Mouse (Mus musculus): ENCODE results near the gene Clybl. TPM values are rescaled to one million over a fixed set of nuclear protein-coding genes. Genes with fewer than 3 reads are reported as not detected.

The Clybl gene
- polyA plus RNA-seq, 1 experiment from 2014 or later, result 28.8 TPM

DNA sequence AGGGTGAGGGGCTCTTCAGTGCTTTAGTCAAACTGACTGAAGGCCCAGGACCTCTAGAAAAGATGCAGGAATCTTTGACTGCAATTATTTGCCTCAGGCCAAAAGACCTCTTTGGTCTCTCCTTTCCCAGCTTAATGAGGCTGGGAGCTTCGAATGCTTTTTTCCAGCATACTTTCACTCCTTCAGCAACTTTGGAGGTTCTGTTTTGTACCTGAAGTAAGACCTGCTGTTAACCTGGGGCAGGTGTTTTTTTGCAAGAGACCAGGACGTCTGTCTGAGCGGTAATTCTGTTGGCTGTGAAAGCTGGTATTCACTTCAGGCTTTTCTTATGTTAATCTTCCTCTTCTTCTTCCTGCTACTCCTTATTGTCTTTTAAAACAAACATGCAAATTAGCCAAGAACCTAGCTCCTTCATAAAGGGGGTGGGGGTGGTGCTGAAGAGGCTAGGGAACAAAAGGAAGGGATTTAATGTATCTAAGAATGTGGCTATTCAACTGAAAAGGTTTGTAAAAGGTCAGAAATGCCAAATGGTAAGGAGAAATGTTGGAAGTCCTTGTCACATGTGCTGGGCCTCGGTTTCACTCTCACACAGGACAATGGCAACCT, 234.8 kb downstream of the Clybl start:
- Histone ChIP-seq H3K4me1 (replicated peaks; ENCODE audit: control insufficient read depth, insufficient read depth) (no peaks in the 10 kb centered on the region), H3K36me3 (ENCODE audit: control insufficient read depth, insufficient read depth, low read length) (no peaks in the 10 kb centered on the region), H3K4me3 (ENCODE audit: low read depth, low read length) (no peak overlapping the region), H3K27ac (replicated peaks) (no peak overlapping the region), H3K9ac (ENCODE audit: low read length) (no peak overlapping the region), H3K4me2 (replicated peaks; ENCODE audit: low read depth) (no peak overlapping the region), H3K27me3 (ENCODE audit: control insufficient read depth, insufficient read depth, low read length) (no peaks in the 10 kb centered on the region), H3K9me3 (ENCODE audit: control insufficient read depth, low read length) (no peaks in the 10 kb centered on the region)
- no peak for ATAC-seq (ENCODE audit: low FRiP score, low TSS enrichment)
- no peak for DNase-seq (ENCODE audit: low spot score)
- WGBS, result 42% methylated on average over 4 of the region's 4 CpGs
- TF ChIP-seq CTCF (IDR thresholded peaks at IDR 0.05; ENCODE audit: low read depth) (no peak), EP300 (optimal IDR thresholded peaks at IDR 0.05) (no peak)

GRCm38 (mm10) chr14:122424441-122424840, 242.9 kb downstream of the Clybl start:
- ATAC-seq (ENCODE audit: low FRiP score, low TSS enrichment) (no peak), DNase-seq (ENCODE audit: low spot score) (no peak)
- Histone ChIP-seq H3K4me2 (replicated peaks; ENCODE audit: low read depth) (no peak overlapping the region), H3K4me3 (ENCODE audit: low read depth, low read length) (no peak overlapping the region), H3K27me3 (ENCODE audit: control insufficient read depth, insufficient read depth, low read length) (no peaks in the 10 kb centered on the region), H3K36me3 (ENCODE audit: control insufficient read depth, insufficient read depth, low read length) (no peaks in the 10 kb centered on the region), H3K4me1 (replicated peaks; ENCODE audit: control insufficient read depth, insufficient read depth) (no peaks in the 10 kb centered on the region), H3K9me3 (ENCODE audit: control insufficient read depth, low read length) (no peaks in the 10 kb centered on the region), H3K27ac (replicated peaks) (no peak overlapping the region), H3K9ac (ENCODE audit: low read length) (no peak overlapping the region)
- 57% methylated on average over 3 of the region's 3 CpGs for WGBS
- no peak for TF ChIP-seq CTCF (IDR thresholded peaks at IDR 0.05; ENCODE audit: low read depth)
- no peak for TF ChIP-seq EP300 (optimal IDR thresholded peaks at IDR 0.05)

DNA sequence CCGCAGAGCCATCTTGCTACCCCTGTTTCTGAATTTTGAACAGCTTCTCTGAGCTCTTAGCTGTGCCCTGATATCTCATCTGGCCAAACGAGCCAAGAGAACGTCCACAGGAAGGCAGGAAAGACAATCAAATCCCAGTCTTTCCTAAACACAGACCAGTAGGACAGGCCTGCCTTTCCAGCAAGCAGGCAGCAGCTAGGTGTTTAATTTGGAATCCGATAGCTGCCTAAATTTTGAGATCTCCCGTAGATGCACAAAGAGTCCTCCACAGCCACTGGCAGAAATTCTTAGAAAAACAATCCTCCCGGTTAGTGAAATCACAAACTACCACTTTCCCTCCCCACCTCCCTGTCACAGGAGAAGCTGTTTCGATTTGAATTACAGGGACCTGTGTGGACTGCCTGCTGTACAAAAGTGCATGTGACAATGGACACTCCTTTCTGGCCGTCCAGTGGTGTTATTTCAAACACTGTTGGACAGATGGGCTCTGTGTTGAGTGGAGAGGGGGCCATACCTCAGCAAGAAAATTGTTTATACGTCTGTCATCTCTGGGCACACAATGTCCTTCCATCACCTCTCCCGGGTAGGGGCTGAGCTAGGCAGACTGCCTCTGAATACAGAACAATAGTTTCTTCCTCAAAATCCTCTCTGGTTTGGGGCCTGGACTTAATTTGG, 245.2 kb downstream of the Clybl start:
- Histone ChIP-seq H3K4me2 (replicated peaks; ENCODE audit: low read depth) (no peak overlapping the region), H3K27ac (replicated peaks) (no peak overlapping the region), H3K9me3 (ENCODE audit: control insufficient read depth, low read length) (no peaks in the 10 kb centered on the region), H3K27me3 (ENCODE audit: control insufficient read depth, insufficient read depth, low read length) (no peaks in the 10 kb centered on the region), H3K4me1 (replicated peaks; ENCODE audit: control insufficient read depth, insufficient read depth) (no peaks in the 10 kb centered on the region), H3K36me3 (ENCODE audit: control insufficient read depth, insufficient read depth, low read length) (no peaks in the 10 kb centered on the region), H3K9ac (ENCODE audit: low read length) (no peak overlapping the region), H3K4me3 (ENCODE audit: low read depth, low read length) (no peak overlapping the region)
- ATAC-seq (ENCODE audit: low FRiP score, low TSS enrichment) (no peak), DNase-seq (ENCODE audit: low spot score) (no peak)
- TF ChIP-seq EP300 (optimal IDR thresholded peaks at IDR 0.05) (no peak), CTCF (IDR thresholded peaks at IDR 0.05; ENCODE audit: low read depth) (no peak)
- 37% methylated on average over 10 of the region's 10 CpGs for WGBS

DNA sequence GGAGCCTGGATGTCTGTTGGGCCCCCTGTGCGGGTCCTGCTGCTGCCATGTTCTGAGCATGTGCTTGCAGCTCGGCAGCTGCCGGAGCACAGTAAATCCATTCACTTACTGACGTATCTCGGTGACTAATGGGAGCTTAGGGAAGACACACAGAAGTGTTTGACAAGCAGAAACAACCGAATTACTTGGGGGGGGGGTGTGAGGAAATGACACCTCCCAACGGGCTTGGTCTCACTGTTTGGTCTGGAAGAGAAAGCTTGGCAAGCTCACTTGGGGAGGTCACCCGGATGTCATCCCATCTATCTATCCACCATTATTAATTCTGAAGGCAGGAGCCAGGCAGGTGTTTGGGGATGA, 245.7 kb downstream of the Clybl start:
- Histone ChIP-seq H3K9me3 (ENCODE audit: control insufficient read depth, low read length) (no peaks in the 10 kb centered on the region), H3K27me3 (ENCODE audit: control insufficient read depth, insufficient read depth, low read length) (no peaks in the 10 kb centered on the region), H3K27ac (replicated peaks) (no peak overlapping the region), H3K4me2 (replicated peaks; ENCODE audit: low read depth) (no peak overlapping the region), H3K36me3 (ENCODE audit: control insufficient read depth, insufficient read depth, low read length) (no peaks in the 10 kb centered on the region), H3K4me3 (ENCODE audit: low read depth, low read length) (no peak overlapping the region), H3K9ac (ENCODE audit: low read length) (no peak overlapping the region), H3K4me1 (replicated peaks; ENCODE audit: control insufficient read depth, insufficient read depth) (no peaks in the 10 kb centered on the region)
- WGBS, result 26% methylated on average over 8 of the region's 8 CpGs
- ATAC-seq (ENCODE audit: low FRiP score, low TSS enrichment) (no peak), DNase-seq (ENCODE audit: low spot score) (no peak)
- no peak for TF ChIP-seq EP300 (optimal IDR thresholded peaks at IDR 0.05)
- TF ChIP-seq CTCF (IDR thresholded peaks at IDR 0.05; ENCODE audit: low read depth), result no peak

DNA sequence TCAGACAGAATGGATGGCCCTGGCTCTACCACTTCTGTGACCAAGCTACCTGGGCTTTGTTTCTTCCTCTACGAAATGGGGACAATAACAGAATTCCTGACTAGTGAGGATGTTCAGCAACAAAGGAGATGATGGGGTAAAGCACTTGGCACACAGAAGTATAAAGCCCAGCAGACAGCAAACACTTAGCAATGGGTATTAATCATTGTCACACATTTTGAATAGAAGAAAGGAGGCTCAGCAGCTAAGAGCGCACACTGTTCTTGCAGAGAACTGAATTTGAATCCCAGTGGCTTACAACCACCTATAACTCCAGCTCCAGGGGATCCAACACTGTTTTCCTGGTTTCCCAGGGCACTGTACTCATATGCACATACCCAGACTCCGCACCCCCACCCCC, 246.2 kb downstream of the Clybl start:
- 71% methylated on average over 3 of the region's 3 CpGs for WGBS

GRCm38 (mm10) chr14:122432558-122432957, 251.1 kb downstream of the Clybl start:
- WGBS, result 48% methylated on average over 3 of the region's 3 CpGs
- Histone ChIP-seq H3K9me3 (ENCODE audit: control insufficient read depth, low read length) (no peaks in the 10 kb centered on the region), H3K4me1 (replicated peaks; ENCODE audit: control insufficient read depth, insufficient read depth) (no peaks in the 10 kb centered on the region), H3K36me3 (ENCODE audit: control insufficient read depth, insufficient read depth, low read length) (no peaks in the 10 kb centered on the region), H3K9ac (ENCODE audit: low read length) (no peak overlapping the region), H3K4me3 (ENCODE audit: low read depth, low read length) (no peak overlapping the region), H3K27ac (replicated peaks) (no peak overlapping the region), H3K27me3 (ENCODE audit: control insufficient read depth, insufficient read depth, low read length) (no peaks in the 10 kb centered on the region), H3K4me2 (replicated peaks; ENCODE audit: low read depth) (no peak overlapping the region)
- ATAC-seq (ENCODE audit: low FRiP score, low TSS enrichment) (no peak), DNase-seq (ENCODE audit: low spot score) (no peak)
- TF ChIP-seq EP300 (optimal IDR thresholded peaks at IDR 0.05) (no peak), CTCF (IDR thresholded peaks at IDR 0.05; ENCODE audit: low read depth) (no peak)

More for the DNA sequence above, 246.2 kb downstream of the Clybl start:
- no peak for DNase-seq (ENCODE audit: low spot score)
- no peak for TF ChIP-seq CTCF (IDR thresholded peaks at IDR 0.05; ENCODE audit: low read depth)
- TF ChIP-seq EP300 (optimal IDR thresholded peaks at IDR 0.05), result no peak
- Histone ChIP-seq H3K27ac (replicated peaks) (no peak overlapping the region), H3K4me3 (ENCODE audit: low read depth, low read length) (no peak overlapping the region), H3K27me3 (ENCODE audit: control insufficient read depth, insufficient read depth, low read length) (no peaks in the 10 kb centered on the region), H3K4me1 (replicated peaks; ENCODE audit: control insufficient read depth, insufficient read depth) (no peaks in the 10 kb centered on the region), H3K9me3 (ENCODE audit: control insufficient read depth, low read length) (no peaks in the 10 kb centered on the region), H3K9ac (ENCODE audit: low read length) (no peak overlapping the region), H3K4me2 (replicated peaks; ENCODE audit: low read depth) (no peak overlapping the region), H3K36me3 (ENCODE audit: control insufficient read depth, insufficient read depth, low read length) (no peaks in the 10 kb centered on the region)
- no peak for ATAC-seq (ENCODE audit: low FRiP score, low TSS enrichment)

Data from stomach, postnatal 0 days (tissue).